Mouse (Mus musculus): ENCODE measurements around the gene Tmc6. TPM values are rescaled to one million over a fixed set of nuclear protein-coding genes. Genes with fewer than 3 reads are reported as not detected.

Gene Tmc6
- total and polyA plus RNA-seq, 2 experiments from 2014 or later = 3.2 to 4.1 TPM

- 87% methylated on average over 5 of the region's 5 CpGs for WGBS
- peaks cover 7% of the 10 kb centered on the region; the same call in 1 of the 2 replicates for H3K4me1 ChIP-seq (ENCODE audit: insufficient read depth)
- H3K9me3 ChIP-seq (ENCODE audit: low read length) = no peaks in the 10 kb centered on the region
- no peak overlapping the region for H3K27ac ChIP-seq (ENCODE audit: low read depth, low read length)
- H3K36me3 ChIP-seq (ENCODE audit: insufficient read depth) = no peaks in the 10 kb centered on the region
- DNase-seq = no peak
- H3K4me3 ChIP-seq (ENCODE audit: low read depth, low read length) = no peak overlapping the region
- H3K27me3 ChIP-seq (ENCODE audit: insufficient read depth, low read length) = peaks cover 13% of the 10 kb centered on the region; the same call in 1 of the 2 replicates
- no peak for ATAC-seq
- no peak overlapping the region for H3K4me2 ChIP-seq (ENCODE audit: low read depth)
- TF ChIP-seq CTCF (IDR thresholded peaks at IDR 0.05; ENCODE audit: low read depth) = no peak
- no peak overlapping the region for H3K9ac ChIP-seq
Observed at GRCm38 (mm10) chr11:117777111-117777510, 4.9 kb downstream of the Tmc6 start.

- ATAC-seq (no peak), DNase-seq (no peak)
- Histone ChIP-seq H3K27me3 (ENCODE audit: insufficient read depth, low read length) (peaks cover 13% of the 10 kb centered on the region; the same call in 1 of the 2 replicates), H3K36me3 (ENCODE audit: insufficient read depth) (no peaks in the 10 kb centered on the region), H3K4me2 (ENCODE audit: low read depth) (no peak overlapping the region), H3K4me1 (ENCODE audit: insufficient read depth) (peaks cover 7% of the 10 kb centered on the region; the same call in 1 of the 2 replicates), H3K9ac (no peak overlapping the region), H3K4me3 (ENCODE audit: low read depth, low read length) (no peak overlapping the region), H3K27ac (ENCODE audit: low read depth, low read length) (no peak overlapping the region), H3K9me3 (ENCODE audit: low read length) (no peaks in the 10 kb centered on the region)
- WGBS = 90% methylated on average over 14 of the region's 14 CpGs
- TF ChIP-seq CTCF (IDR thresholded peaks at IDR 0.05; ENCODE audit: low read depth) = no peak
Observed at GRCm38 (mm10) chr11:117776085-117776792, 5.8 kb downstream of the Tmc6 start.

- no peaks in the 10 kb centered on the region for H3K9me3 ChIP-seq (ENCODE audit: low read length)
- WGBS = 88% methylated on average over 13 of the region's 13 CpGs
Observed at GRCm38 (mm10) chr11:117775540-117775939, 6.5 kb downstream of the Tmc6 start.

GRCm38 (mm10) chr11:117774925-117775324 is 7.1 kb downstream of the Tmc6 start:
- Histone ChIP-seq H3K4me3 (ENCODE audit: low read depth, low read length) (no peak overlapping the region), H3K4me1 (ENCODE audit: insufficient read depth) (peaks cover under 1% of the 10 kb centered on the region; the same call in 1 of the 2 replicates), H3K4me2 (ENCODE audit: low read depth) (no peak overlapping the region), H3K36me3 (ENCODE audit: insufficient read depth) (no peaks in the 10 kb centered on the region), H3K9ac (no peak overlapping the region), H3K9me3 (ENCODE audit: low read length) (no peaks in the 10 kb centered on the region), H3K27ac (ENCODE audit: low read depth, low read length) (no peak overlapping the region), H3K27me3 (ENCODE audit: insufficient read depth, low read length) (0 out of 2 replicates have a peak, but pooled peaks cover 3% of the 10 kb centered on the region)
- no peak for DNase-seq
- no peak for TF ChIP-seq CTCF (IDR thresholded peaks at IDR 0.05; ENCODE audit: low read depth)
- 87% methylated on average over 10 of the region's 10 CpGs for WGBS
- no peak for ATAC-seq

More at GRCm38 (mm10) chr11:117775540-117775939, 6.5 kb downstream of the Tmc6 start:
- H3K36me3 ChIP-seq (ENCODE audit: insufficient read depth) = no peaks in the 10 kb centered on the region
- H3K27ac ChIP-seq (ENCODE audit: low read depth, low read length) = no peak overlapping the region
- DNase-seq = no peak
- no peak for ATAC-seq
- no peak overlapping the region for H3K9ac ChIP-seq
- no peak for TF ChIP-seq CTCF (IDR thresholded peaks at IDR 0.05; ENCODE audit: low read depth)
- peaks cover 7% of the 10 kb centered on the region; the same call in 1 of the 2 replicates for H3K4me1 ChIP-seq (ENCODE audit: insufficient read depth)
- H3K27me3 ChIP-seq (ENCODE audit: insufficient read depth, low read length) = peaks cover 9% of the 10 kb centered on the region; the same call in 1 of the 2 replicates
- no peak overlapping the region for H3K4me2 ChIP-seq (ENCODE audit: low read depth)
- H3K4me3 ChIP-seq (ENCODE audit: low read depth, low read length) = no peak overlapping the region

- Histone ChIP-seq H3K27me3 (ENCODE audit: insufficient read depth, low read length) (no peaks in the 10 kb centered on the region), H3K4me1 (ENCODE audit: insufficient read depth) (no peaks in the 10 kb centered on the region), H3K9me3 (ENCODE audit: low read length) (no peaks in the 10 kb centered on the region), H3K27ac (ENCODE audit: low read depth, low read length) (no peak overlapping the region), H3K36me3 (ENCODE audit: insufficient read depth) (no peaks in the 10 kb centered on the region; the same call in 1 of the 2 replicates), H3K9ac (no peak overlapping the region), H3K4me3 (ENCODE audit: low read depth, low read length) (no peak overlapping the region), H3K4me2 (ENCODE audit: low read depth) (no peak overlapping the region)
- 94% methylated on average over 7 of the region's 7 CpGs for WGBS
- ATAC-seq = no peak
- DNase-seq = no peak
- TF ChIP-seq CTCF (IDR thresholded peaks at IDR 0.05; ENCODE audit: low read depth) = no peak
Observed at GRCm38 (mm10) chr11:117772352-117772751, 9.6 kb downstream of the Tmc6 start.

- Histone ChIP-seq H3K36me3 (ENCODE audit: insufficient read depth) (peaks cover under 1% of the 10 kb centered on the region; the same call in 1 of the 2 replicates), H3K9ac (no peak overlapping the region), H3K9me3 (ENCODE audit: low read length) (no peaks in the 10 kb centered on the region), H3K4me3 (ENCODE audit: low read depth, low read length) (no peak overlapping the region), H3K4me2 (ENCODE audit: low read depth) (no peak overlapping the region), H3K4me1 (ENCODE audit: insufficient read depth) (no peaks in the 10 kb centered on the region), H3K27me3 (ENCODE audit: insufficient read depth, low read length) (no peaks in the 10 kb centered on the region), H3K27ac (ENCODE audit: low read depth, low read length) (no peak overlapping the region)
- ATAC-seq (no peak), DNase-seq (no peak)
- TF ChIP-seq CTCF (IDR thresholded peaks at IDR 0.05; ENCODE audit: low read depth) = no peak
- WGBS = 86% methylated on average over 10 of the region's 10 CpGs
Observed at GRCm38 (mm10) chr11:117770407-117770806, 11.6 kb downstream of the Tmc6 start.

- H3K4me3 ChIP-seq (ENCODE audit: low read depth, low read length) = no peak overlapping the region
- no peak overlapping the region for H3K9ac ChIP-seq
- no peaks in the 10 kb centered on the region for H3K27me3 ChIP-seq (ENCODE audit: insufficient read depth, low read length)
- no peak overlapping the region for H3K4me2 ChIP-seq (ENCODE audit: low read depth)
- no peak overlapping the region for H3K27ac ChIP-seq (ENCODE audit: low read depth, low read length)
- WGBS = 45% methylated on average over 7 of the region's 7 CpGs
- DNase-seq (no peak), ATAC-seq (no peak)
- H3K4me1 ChIP-seq (ENCODE audit: insufficient read depth) = no peaks in the 10 kb centered on the region
- no peak for TF ChIP-seq CTCF (IDR thresholded peaks at IDR 0.05; ENCODE audit: low read depth)
- H3K9me3 ChIP-seq (ENCODE audit: low read length) = no peaks in the 10 kb centered on the region
- H3K36me3 ChIP-seq (ENCODE audit: insufficient read depth) = peaks cover 7% of the 10 kb centered on the region; the same call in 1 of the 2 replicates
Observed at GRCm38 (mm10) chr11:117769683-117770047, 12.3 kb downstream of the Tmc6 start.
